Mouse (Mus musculus) kidney, adult 10 weeks (tissue): ENCODE data around the gene 1600012H06Rik. TPM values are rescaled to one million over a fixed set of nuclear protein-coding genes. Genes with fewer than 3 reads are reported as not detected.

ENCODE experiments used
- polyA plus RNA-seq: library from polyadenylated mRNA; stranded (reverse); fragments of 350-450 nt; fragmentation: Illumina TruSeq; extraction: RNeasy Lipid Tissue Mini Kit (QIAGEN cat#74804); gene quantifications from one replicate; pipeline ENCODE4 v1.2.3, GENCODE M21; 2014; ENCODE audit warnings: low read depth, low replicate concordance

The 1600012H06Rik gene
- 80.4 TPM for polyA plus RNA-seq

DNA sequence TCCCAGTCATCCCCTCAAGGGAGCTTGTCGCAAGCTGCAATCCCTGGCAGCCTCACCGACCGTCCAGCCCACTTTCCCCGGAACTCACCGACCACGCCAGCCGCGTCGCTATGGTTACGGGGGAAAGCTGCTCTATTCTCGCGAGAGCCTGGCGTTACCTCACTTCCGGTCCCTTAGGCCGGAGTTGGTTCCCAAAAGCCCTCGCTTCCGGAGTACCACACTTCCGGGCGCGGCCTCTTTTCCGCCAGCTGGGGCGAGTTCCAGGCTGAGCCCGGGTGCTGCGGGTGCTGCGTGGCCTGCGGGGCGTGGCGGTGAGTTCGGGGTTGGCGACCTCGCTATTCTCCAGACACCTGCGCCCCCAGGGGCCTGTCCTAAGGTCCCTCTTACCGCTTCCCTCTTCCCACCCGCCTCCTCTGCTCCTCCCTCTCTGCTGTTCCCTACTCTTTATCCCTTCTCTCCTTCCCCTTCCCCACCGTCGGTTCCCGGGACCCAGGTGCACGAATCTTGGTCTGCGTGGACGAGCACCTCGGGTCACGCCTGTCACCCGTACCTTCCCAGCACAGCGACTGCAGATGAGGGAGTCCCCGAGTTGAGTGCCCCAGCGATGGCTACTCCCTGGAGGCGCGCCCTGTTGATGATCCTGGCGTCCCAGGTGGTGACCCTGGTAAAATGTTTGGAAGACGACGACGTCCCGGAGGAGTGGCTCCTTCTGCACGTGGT, at the start of gene 1600012H06Rik, which contains the start of gene Wdr27:
TSS of gene 1600012H06Rik (plus strand) at position 176 of the 720 bp plus-strand sequence.
TSS of gene Wdr27 (minus strand) at position 150 of the 720 bp plus-strand sequence.

DNA sequence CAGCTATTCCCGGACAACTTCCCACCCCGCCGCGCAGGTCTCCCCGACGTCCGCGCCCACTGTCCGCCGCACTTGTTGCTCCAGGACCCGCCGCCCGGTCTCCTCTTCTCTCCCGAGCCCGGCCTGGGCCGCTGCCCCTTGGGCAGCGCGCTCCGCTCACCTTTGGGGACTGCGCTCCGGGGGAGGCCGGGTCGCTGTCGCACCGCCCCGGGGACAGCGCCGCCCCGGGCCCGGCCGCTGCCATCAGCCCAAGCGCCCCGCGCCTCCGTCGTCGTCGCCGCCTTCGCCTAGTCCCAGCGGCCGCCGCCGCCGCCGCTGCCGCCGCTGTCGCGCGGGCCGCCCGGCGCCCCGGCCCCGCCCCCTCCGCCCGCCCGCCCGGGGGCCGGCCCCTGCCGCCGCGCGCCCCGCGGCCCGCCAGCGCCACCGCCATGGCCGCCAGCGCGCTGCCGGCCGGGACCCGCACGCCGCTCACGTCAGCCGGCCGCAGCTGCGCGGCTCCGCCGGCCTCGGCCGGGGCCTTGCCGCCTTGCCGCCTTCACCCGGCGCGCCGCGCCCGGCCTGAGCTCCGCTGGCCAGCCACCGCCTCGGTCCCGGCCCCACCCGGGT, 18.1 kb downstream of the 1600012H06Rik start, which contains the start of gene Phf10:
TSS of gene Phf10 (minus strand) at position 323 of the 606 bp plus-strand sequence.

DNA sequence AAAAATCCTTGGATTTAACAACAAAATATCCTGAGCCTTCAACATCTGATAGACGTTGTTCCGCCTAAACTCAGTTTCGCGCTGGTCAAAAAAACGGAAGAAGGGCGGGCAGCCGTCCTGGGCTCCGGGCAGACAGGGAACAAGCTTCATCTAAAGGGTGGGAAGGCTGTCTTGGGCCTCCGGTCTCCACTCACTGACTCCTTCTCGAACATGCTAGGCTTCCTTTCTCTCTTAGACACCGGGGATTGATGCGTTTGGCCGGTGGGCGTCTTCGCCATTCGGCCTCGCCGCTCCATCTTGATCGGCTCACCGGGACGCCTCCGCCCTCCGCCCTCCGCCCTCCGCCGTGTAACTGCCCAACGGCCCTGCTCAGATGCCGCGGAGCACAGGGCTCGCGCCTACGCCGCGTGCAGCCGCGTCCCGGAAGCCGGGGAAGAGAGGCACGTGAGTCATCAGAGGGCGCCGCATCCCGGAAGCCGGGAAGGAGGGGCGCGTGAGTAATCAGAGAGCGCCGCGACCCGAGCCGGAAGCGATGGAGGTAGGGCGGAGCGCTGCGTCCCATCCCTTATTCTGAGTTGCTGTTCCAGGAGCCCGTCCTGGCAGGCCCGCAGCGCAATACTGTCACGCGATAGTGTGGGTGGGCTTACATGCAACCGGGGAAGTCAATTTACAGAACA, 35.5 kb downstream of the 1600012H06Rik start, which contains the start of the genes 9030025P20Rik and Gm3417:
TSS of gene 9030025P20Rik (plus strand) at position 107 of the 677 bp plus-strand sequence.
TSS of gene Gm3417 (minus strand) at position 429 of the 677 bp plus-strand sequence.

Other genes starting within 250 kb of the 1600012H06Rik start
- gene Thbs2, start 248.9 kb upstream of the 1600012H06Rik start, polyA plus RNA-seq = 2.7 TPM
- 2.1 TPM for gene Wdr27, start within 50 bp of the 1600012H06Rik start, polyA plus RNA-seq
- gene Phf10, start 18.1 kb downstream of the 1600012H06Rik start, polyA plus RNA-seq = 91.2 TPM
- 7.0 TPM for gene 9030025P20Rik, start 35.3 kb downstream of the 1600012H06Rik start, polyA plus RNA-seq
- gene Gm3417, start 35.6 kb downstream of the 1600012H06Rik start, polyA plus RNA-seq = not detected
- gene Gm3435, start 67.0 kb downstream of the 1600012H06Rik start, polyA plus RNA-seq = 7.9 TPM
- gene Ermard, start 98.0 kb downstream of the 1600012H06Rik start, polyA plus RNA-seq = 31.0 TPM
- 6.3 TPM for gene Tcte3, start 98.3 kb downstream of the 1600012H06Rik start, polyA plus RNA-seq
- 2.4 TPM for gene Gm3448, start 98.4 kb downstream of the 1600012H06Rik start, polyA plus RNA-seq